Mouse (Mus musculus): ENCODE results near the gene Eif2b2.

Gene Eif2b2

DNA sequence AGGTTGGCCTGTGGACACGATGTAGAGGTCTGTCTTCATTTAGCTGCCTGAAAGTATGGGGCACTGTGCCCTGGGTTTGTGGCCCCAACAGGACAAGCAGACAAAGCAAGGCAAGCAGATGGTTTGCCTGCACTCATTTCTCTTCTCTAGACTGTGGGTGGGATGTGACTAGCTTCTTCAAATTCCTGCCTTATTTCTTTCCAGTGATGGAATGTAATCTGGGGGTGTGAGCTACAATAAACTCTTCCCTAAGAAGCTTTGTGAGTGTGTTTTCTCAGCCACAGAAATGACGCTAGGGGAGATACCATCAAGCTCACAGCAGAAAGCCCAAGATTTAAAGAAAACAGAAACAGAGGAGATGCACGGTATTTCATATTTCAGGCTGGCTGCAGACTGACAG lies 32.8 kb downstream of the Eif2b2 start:
- DNase-seq (ENCODE audit: low spot score in 2 of 2) = no peak

DNA sequence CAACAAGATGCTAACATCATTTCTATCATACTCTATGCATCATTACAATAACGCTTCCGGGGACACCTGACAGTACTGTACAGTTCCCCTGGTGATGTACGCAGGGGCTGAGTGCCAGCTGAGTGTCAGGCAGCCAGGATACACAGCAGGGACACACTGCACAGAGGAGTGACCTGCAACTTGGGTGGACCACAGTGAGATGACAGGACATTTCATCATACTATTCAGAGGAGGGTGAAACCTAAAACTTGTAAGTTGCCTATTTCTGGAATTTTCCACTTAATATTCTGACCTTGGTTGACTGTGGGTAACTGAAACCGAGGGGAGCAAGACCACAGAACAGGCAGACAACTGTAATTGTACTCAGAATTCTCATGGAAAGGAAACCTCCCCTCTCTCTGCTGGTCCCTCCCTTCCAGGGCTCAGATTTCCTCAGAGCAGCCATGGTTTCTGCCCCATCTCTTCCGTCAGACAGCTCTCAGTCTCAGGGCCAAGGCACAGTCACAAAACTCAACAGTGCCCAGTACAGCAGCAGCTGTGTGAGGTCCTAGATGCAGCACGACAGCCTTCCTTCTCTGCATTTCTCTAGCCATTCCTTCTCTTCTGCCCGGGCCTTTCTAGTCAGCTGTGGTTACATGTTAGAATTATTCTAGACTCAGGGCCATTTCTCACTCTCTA lies 36.9 kb downstream of the Eif2b2 start:
- DNase-seq (ENCODE audit: low spot score in 2 of 2) = no peak

DNA sequence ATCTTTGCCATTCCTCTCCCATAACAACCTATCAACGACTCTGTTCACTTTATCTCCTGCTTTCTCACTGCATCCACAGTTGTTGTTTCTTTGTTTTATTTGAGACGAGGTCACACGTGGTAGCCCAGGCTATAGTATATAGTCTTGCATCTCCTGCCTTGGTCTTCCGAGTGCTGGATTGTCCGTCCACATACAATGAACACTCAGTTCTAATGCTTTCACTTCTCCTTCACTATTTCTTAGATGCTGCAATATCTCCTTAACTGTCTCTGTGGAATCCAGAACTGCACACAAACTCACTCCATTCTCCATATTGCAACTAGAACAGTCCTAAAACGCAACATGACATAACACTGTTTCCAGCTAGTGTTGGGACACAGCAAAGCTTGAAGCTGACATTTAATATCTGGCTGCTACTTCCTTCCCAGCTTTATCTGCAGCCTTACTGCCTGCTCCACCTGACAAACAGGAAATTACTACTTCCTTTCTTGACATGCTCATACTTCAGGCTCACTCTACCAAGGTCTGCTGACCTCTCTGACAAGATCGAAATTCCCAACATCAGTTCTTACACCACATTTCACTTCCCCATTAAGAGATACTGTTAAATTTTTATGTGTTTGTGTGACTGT lies 37.8 kb downstream of the Eif2b2 start:
- no peak for DNase-seq (ENCODE audit: low spot score in 2 of 2)

DNA sequence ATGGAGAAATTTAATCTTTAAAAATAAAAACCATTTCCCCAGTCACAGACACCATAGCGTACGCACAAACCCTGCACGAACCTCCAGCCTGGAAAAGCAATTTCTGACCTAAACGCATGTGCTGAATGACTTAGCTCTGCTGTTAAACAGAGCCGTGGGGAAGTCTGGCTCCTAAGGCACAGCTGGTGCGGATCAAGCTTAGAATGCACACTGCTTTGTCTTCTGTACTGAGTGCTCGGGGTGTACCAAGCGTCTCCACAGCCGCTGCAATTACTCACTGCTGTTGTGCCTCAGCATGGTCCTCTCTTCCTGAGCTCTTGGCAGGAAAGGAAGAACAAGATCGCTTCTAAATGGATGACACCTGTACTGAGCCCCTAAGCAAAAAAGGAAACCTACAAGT lies 43.2 kb downstream of the Eif2b2 start:
- DNase-seq (ENCODE audit: low spot score in 2 of 2) = no peak

DNA sequence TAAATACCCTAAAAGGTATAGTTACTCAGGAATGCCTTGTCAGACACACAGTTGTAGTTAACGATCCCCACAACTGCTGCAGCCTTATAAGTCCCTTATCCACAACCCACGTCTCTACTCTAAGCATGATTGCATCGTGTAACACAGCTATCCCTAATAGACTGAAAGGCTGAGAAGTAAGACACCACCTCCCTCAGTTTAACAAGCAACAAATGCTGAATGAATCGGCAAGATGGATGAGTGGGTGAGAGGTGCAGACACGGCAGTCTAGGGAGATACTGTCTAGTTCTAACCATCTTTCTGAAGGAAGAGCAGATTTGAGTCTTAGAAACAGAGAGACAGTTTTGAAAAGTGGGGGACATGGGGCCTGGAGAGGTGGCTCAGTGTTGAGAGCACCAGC lies 43.9 kb downstream of the Eif2b2 start:
- no peak for DNase-seq (ENCODE audit: low spot score in 2 of 2)

DNA sequence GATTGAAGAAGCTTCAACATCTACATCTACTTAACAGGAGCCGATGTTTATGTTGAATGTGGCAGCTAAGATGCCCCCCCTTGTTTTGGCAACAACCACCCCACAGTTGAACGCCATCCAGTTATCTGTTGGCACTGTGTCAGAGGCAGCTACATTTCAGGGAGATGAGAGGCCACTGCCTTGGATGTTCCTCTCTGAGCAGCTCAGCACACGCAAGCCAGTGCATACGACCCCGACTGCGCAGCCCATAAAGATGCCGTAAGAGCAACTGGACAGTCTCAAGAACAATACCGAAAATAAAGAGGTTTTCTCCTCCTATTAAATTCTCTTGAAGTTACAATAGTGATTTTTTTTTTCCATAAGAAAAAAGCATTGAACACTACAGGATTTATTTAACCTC lies 45.2 kb downstream of the Eif2b2 start:
- DNase-seq (ENCODE audit: low spot score in 2 of 2) = no peak

DNA sequence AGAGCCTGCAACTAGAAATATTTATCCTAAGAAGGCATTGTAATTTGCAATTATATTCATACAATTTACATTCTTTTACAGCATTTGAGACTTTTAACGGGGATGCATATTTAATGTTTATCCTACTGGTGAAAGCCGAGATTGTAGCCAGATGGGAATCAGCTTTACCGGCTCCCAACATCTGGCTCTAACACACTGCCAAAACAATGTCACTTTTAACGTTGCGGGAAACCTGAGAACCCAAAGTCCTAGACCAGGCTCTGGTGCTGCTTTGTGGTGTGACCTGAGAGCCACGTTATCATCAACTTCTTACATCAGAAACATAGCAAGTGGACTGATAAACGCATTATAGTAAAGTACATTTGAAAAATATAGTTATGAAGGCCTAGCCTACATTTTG lies 45.7 kb downstream of the Eif2b2 start:
- no peak for DNase-seq (ENCODE audit: low spot score in 2 of 2)

DNA sequence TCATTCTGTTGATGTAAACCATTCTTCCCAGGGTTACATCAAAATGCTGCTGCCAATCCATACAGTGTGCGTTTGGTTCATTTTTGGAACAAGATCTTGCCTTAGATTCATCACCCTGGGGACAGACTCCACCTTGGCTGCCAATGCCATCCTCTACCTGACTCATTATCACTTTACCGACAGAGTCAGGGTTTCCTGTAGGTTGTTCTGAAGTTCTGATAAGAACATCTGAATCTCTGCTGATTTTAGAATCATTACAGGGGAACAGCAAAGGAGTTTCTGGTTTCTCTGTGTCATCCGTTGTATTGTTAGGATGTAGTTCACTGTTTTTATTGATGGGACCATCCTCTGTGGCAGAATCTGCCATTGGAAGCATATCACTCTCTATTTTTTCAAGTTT lies 47.0 kb downstream of the Eif2b2 start:
- DNase-seq (ENCODE audit: low spot score in 2 of 2) = no peak

DNA sequence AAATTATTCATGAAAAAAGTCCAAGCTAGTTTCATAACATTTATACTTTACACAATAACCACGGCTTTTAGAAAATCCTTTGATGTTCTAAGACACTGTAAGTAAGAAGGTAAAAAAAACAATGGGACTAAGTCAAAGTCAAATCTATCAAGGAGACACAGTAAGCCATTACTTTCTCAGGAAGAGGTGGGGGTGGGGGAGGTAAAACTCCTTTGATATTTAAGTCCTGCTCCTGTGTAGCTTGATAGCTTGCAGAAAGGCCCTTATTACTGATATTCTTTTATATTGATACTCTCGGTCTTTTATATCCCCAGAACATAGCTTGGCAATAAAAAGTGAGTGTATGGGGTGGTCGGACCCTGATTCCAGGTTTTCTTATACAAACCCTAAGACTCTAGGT lies 50.5 kb downstream of the Eif2b2 start:
- DNase-seq (ENCODE audit: low spot score in 2 of 2) = no peak

DNA sequence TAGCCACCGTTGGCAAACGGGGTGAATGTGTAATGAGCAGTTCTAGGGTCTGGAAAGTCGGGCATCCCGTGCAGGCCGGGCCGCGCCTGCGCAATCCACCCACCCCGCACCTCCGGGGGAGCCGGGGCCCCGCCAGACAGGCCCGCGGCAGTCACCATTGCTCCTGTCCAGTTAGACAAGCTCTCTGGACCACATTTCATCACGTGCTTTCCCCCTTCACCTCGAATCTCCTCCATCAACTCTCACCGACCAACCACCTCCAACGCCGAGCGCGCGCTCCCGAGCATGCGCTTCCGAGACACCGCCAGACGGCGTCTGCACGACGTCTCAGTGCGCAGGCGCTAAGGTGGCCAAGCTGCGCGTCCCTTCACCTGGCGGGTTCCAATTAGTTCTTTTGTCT lies 51.0 kb downstream of the Eif2b2 start, which contains the start of gene Mlh3:
TSS of gene Mlh3 (minus strand) at position 281 of the 400 bp plus-strand sequence.
- DNase-seq (ENCODE audit: low spot score in 2 of 2) = peak; percentile 69 to 88

DNA sequence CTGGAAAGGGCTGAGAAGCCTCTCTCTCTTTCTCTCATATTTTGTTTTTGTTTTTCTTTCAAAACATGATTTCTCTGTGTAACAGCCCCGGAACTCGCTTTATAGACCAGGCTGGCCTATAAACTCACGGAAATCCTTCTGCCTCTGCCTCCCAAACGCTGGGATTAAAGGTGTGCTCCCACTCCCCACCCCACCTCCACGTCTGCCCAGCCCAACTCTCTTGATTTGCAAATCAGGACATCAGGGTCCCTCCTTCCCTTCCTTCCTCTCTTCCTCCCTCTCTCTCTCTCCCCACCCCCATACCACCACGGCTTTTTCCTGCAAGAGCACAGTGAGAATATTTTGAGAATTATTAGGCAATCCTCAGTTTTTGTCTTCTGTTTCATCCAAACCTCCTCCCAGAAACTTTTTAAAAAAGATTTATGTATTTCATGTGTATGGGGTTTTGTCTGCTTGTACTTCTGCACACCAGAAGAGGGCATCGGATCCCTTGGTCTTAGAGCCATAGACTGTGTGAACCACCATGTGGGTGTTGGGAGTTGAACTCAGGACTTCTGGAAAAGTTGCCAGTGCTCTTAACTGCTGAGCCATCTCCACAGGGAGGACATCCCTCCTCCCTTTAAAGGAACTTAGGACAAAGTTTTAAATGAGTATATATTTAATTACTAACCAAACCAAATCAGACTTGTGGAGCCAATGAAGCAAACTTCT lies 52.0 kb downstream of the Eif2b2 start:
- DNase-seq (ENCODE audit: low spot score in 2 of 2) = no peak

DNA sequence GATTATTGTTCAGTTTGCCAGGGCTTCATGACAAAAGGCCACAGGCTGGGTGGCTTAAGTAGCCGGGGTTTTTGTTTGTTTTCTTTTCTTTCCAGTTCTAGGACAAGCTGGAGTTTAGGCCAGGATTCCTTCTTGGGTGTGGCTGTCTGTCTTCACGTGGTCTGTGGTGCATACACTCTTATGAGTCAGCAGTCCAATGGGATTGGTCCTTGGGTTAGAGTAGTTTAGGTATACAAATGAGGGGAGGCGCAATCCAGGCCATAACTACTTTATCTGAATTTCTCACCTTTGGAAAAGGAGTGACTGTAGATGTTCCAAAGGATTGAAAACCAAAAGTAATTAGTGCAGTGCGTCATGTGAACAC lies 52.5 kb downstream of the Eif2b2 start:
- no peak for DNase-seq (ENCODE audit: low spot score in 2 of 2)

DNA sequence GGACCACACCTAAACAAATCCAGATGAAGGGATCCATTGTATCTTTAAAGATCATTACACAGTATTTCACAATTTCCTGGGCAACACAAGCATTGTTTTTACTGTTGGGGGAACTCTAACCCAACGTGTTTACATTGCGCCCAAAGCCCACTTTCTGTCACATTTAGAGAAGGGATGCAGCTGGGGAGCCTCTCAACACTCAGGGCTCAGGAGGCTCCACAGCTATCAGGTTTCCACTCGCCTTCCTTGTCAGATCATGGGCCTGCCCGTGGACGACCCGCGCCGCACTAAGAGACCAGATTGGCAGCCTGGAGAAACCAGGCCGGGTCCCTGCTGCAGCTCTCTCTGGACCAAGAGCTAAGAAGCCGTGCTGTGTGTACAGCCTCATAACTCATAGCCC lies 54.2 kb downstream of the Eif2b2 start:
- no peak for DNase-seq (ENCODE audit: low spot score in 2 of 2)
